Mouse (Mus musculus) stomach, embryonic 16.5 days (tissue): Measurements from ENCODE around the gene Mgat3. TPM values are rescaled to one million over a fixed set of nuclear protein-coding genes. Genes with fewer than 3 reads are reported as not detected.

ENCODE experiments used
- ATAC-seq: fragments of 200-750 bp; cut with Nextera tagmentation; 2 replicates; pipeline ENCODE4 v1.8.0; 2017; ENCODE audit warnings: moderate number of reproducible peaks, moderate TSS enrichment; ENCODE audit not compliant: insufficient read depth, low FRiP score
- H3K27ac ChIP-seq: fragments of 300-500 bp; sonication (generic); 2 replicates; pipeline ENCODE4 v1.5.1; 2014; ENCODE audit warnings: low read length
- H3K27me3 ChIP-seq: fragments of 300-500 bp; sonication (generic); 2 replicates; pipeline ENCODE4 v1.6.1; 2014; ENCODE audit warnings: low read length, control low read depth, mixed read lengths; ENCODE audit not compliant: control insufficient read depth, insufficient read depth
- H3K36me3 ChIP-seq: fragments of 300-500 bp; sonication (generic); 2 replicates; pipeline ENCODE4 v1.6.1; 2014; ENCODE audit warnings: low read length; ENCODE audit not compliant: control insufficient read depth, insufficient read depth
- H3K4me1 ChIP-seq: fragments of 300-500 bp; sonication (generic); 2 replicates; pipeline ENCODE4 v1.6.1; 2014; ENCODE audit warnings: low read length, control low read depth, mixed read lengths; ENCODE audit not compliant: control insufficient read depth, insufficient read depth
- H3K4me2 ChIP-seq: fragments of 300-500 bp; sonication (generic); 2 replicates; pipeline ENCODE4 v1.6.1; 2014; ENCODE audit warnings: low read depth, low read length, mixed read lengths
- H3K4me3 ChIP-seq: fragments of 300-500 bp; sonication (generic); replicated peaks from 2 replicates; pipeline ENCODE4 v1.5.1; 2014; ENCODE audit warnings: mild to moderate bottlenecking, low read length
- H3K9ac ChIP-seq: fragments of 300-500 bp; sonication (generic); 2 replicates; pipeline ENCODE4 v1.6.1; 2014; ENCODE audit warnings: low read length
- H3K9me3 ChIP-seq: fragments of 300-500 bp; sonication (generic); replicated peaks from 2 replicates; pipeline ENCODE4 v1.6.1; 2016; ENCODE audit warnings: low read length, control low read depth; ENCODE audit not compliant: control insufficient read depth
- WGBS: fragments of 180-500 bp; shearing (Covaris S2); extraction: QIAGEN DNeasy Blood & Tissue Kit; methylation state at CpG from one replicate; pipeline ENCODE4 v1.1.7; 2014; 5-methylcytosine and 5-hydroxymethylcytosine counted together
- polyA plus RNA-seq: library from polyadenylated mRNA; unstranded; fragments of >200 nt; fragmentation: Nextera tagmentation; extraction: Ambion mirVana; gene quantifications from 2 replicates; pipeline ENCODE4 v1.2.1, GENCODE M21; 2015

The Mgat3 gene
- polyA plus RNA-seq, 1 experiment from 2014 or later: 8.7 TPM

GRCm38 (mm10) chr15:80133682-80134449, 39.7 kb upstream of the Mgat3 start:
- peak overlapping the region; percentile 86 for H3K4me2 ChIP-seq
- peak overlapping the region; percentile 99 for H3K27ac ChIP-seq
- peak overlapping the region; percentile 70 for H3K4me3 ChIP-seq
- H3K27me3 ChIP-seq: no peaks in the 10 kb centered on the region
- ATAC-seq: peak; percentile 26; the same call in 1 of the 2 replicates
- H3K36me3 ChIP-seq: no peaks in the 10 kb centered on the region
- WGBS: 10% methylated on average over 14 of the region's 14 CpGs
- H3K4me1 ChIP-seq: peaks cover 36% of the 10 kb centered on the region
- H3K9ac ChIP-seq: peak overlapping the region; percentile 84
- H3K9me3 ChIP-seq: no peaks in the 10 kb centered on the region

GRCm38 (mm10) chr15:80134450-80134847, 39.1 kb upstream of the Mgat3 start:
- peak overlapping the region; percentile 70 for H3K4me3 ChIP-seq
- peaks cover 36% of the 10 kb centered on the region for H3K4me1 ChIP-seq
- no peaks in the 10 kb centered on the region for H3K36me3 ChIP-seq
- peak overlapping the region; percentile 99 for H3K27ac ChIP-seq
- H3K9me3 ChIP-seq: no peaks in the 10 kb centered on the region
- H3K27me3 ChIP-seq: no peaks in the 10 kb centered on the region
- H3K4me2 ChIP-seq: peak overlapping the region; percentile 86
- H3K9ac ChIP-seq: peak overlapping the region; percentile 84
- WGBS: 55% methylated on average over 9 of the region's 9 CpGs
- ATAC-seq: no peak

- H3K27ac ChIP-seq: no peak overlapping the region
- H3K27me3 ChIP-seq: no peaks in the 10 kb centered on the region
- WGBS: 89% methylated on average over 2 of the region's 2 CpGs
- H3K9ac ChIP-seq: no peak overlapping the region
- ATAC-seq: no peak
- H3K36me3 ChIP-seq: no peaks in the 10 kb centered on the region
- H3K9me3 ChIP-seq: no peaks in the 10 kb centered on the region
- H3K4me1 ChIP-seq: peaks cover 36% of the 10 kb centered on the region
- H3K4me3 ChIP-seq: no peak overlapping the region
- no peak overlapping the region for H3K4me2 ChIP-seq
These were observed 38.0 kb upstream of the Mgat3 start for GRCm38 (mm10) chr15:80135499-80135898.

- 87% methylated on average over 3 of the region's 3 CpGs for WGBS
- H3K36me3 ChIP-seq: no peaks in the 10 kb centered on the region
- H3K27me3 ChIP-seq: no peaks in the 10 kb centered on the region
- no peak for ATAC-seq
- H3K9ac ChIP-seq: no peak overlapping the region
- H3K4me1 ChIP-seq: peaks cover 41% of the 10 kb centered on the region
- no peak overlapping the region for H3K4me3 ChIP-seq
- H3K27ac ChIP-seq: peak overlapping the region; percentile 55; the same call in 1 of the 2 replicates
- no peak overlapping the region for H3K4me2 ChIP-seq
- no peaks in the 10 kb centered on the region for H3K9me3 ChIP-seq
These were observed 36.9 kb upstream of the Mgat3 start for GRCm38 (mm10) chr15:80136645-80137044.

- H3K36me3 ChIP-seq: peaks cover 4% of the 10 kb centered on the region; the same call in 1 of the 2 replicates
- H3K4me2 ChIP-seq: no peak overlapping the region
- no peaks in the 10 kb centered on the region for H3K27me3 ChIP-seq
- ATAC-seq: no peak
- no peak overlapping the region for H3K4me3 ChIP-seq
- peak overlapping the region; percentile 55 for H3K27ac ChIP-seq
- H3K9me3 ChIP-seq: no peaks in the 10 kb centered on the region; the same call in 1 of the 2 replicates
- H3K9ac ChIP-seq: peak overlapping the region; percentile 28; the same call in 1 of the 2 replicates
- H3K4me1 ChIP-seq: peaks cover 41% of the 10 kb centered on the region
- WGBS: 54% methylated on average over 17 of the region's 17 CpGs
These were observed 35.4 kb upstream of the Mgat3 start for GRCm38 (mm10) chr15:80137945-80138791.

- peak; percentile 69; the same call in 1 of the 2 replicates for ATAC-seq
- H3K4me3 ChIP-seq: no peak overlapping the region
- peak overlapping the region; percentile 92 for H3K27ac ChIP-seq
- H3K9ac ChIP-seq: no peak overlapping the region
- no peak overlapping the region for H3K4me2 ChIP-seq
- peaks cover 4% of the 10 kb centered on the region; the same call in 1 of the 2 replicates for H3K36me3 ChIP-seq
- H3K4me1 ChIP-seq: peaks cover 26% of the 10 kb centered on the region
- H3K9me3 ChIP-seq: no peaks in the 10 kb centered on the region; the same call in 1 of the 2 replicates
- 63% methylated on average over 2 of the region's 2 CpGs for WGBS
- no peaks in the 10 kb centered on the region for H3K27me3 ChIP-seq
These were observed 33.2 kb upstream of the Mgat3 start for GRCm38 (mm10) chr15:80140302-80140701.

GRCm38 (mm10) chr15:80140878-80141277, 32.6 kb upstream of the Mgat3 start:
- peaks cover 4% of the 10 kb centered on the region; the same call in 1 of the 2 replicates for H3K36me3 ChIP-seq
- H3K27ac ChIP-seq: peak overlapping the region; percentile 92
- peaks cover 22% of the 10 kb centered on the region for H3K4me1 ChIP-seq
- no peaks in the 10 kb centered on the region for H3K27me3 ChIP-seq
- 0 out of 2 replicates have a peak overlapping the region, but pooled peaks have one; percentile 7 for H3K9ac ChIP-seq
- peak; percentile 58; the same call in 1 of the 2 replicates for ATAC-seq
- no peak overlapping the region for H3K4me3 ChIP-seq
- no peaks in the 10 kb centered on the region; the same call in 1 of the 2 replicates for H3K9me3 ChIP-seq
- peak overlapping the region; percentile 19; the same call in 1 of the 2 replicates for H3K4me2 ChIP-seq
- 69% methylated on average over 3 of the region's 3 CpGs for WGBS

GRCm38 (mm10) chr15:80142130-80142529, 31.4 kb upstream of the Mgat3 start:
- no peak overlapping the region for H3K4me3 ChIP-seq
- H3K4me1 ChIP-seq: peaks cover 25% of the 10 kb centered on the region
- no peak overlapping the region for H3K4me2 ChIP-seq
- no peak overlapping the region for H3K9ac ChIP-seq
- no peak for ATAC-seq
- H3K27ac ChIP-seq: no peak overlapping the region
- WGBS: 95% methylated on average over 3 of the region's 3 CpGs
- H3K9me3 ChIP-seq: no peaks in the 10 kb centered on the region; the same call in 1 of the 2 replicates
- H3K27me3 ChIP-seq: no peaks in the 10 kb centered on the region
- H3K36me3 ChIP-seq: peaks cover 4% of the 10 kb centered on the region; the same call in 1 of the 2 replicates
